Mouse (Mus musculus) CH12.LX (cell line): ENCODE data around the gene Psma6. TPM values are rescaled to one million over a fixed set of nuclear protein-coding genes. Genes with fewer than 3 reads are reported as not detected.

Experiments
- DNase-seq: peaks from one replicate; pipeline ENCODE4 v3.0.0-alpha.2; 2013; ENCODE audit errors: extremely low read depth
- H3K27ac ChIP-seq: 2 replicates; pipeline ENCODE4 v1.5.1; 2012; ENCODE audit warnings: low read depth, mild to moderate bottlenecking, control low read depth, moderate library complexity; ENCODE audit not compliant: insufficient read depth
- H3K27me3 ChIP-seq: replicated peaks from 2 replicates; pipeline ENCODE3; 2012; ENCODE audit warnings: inconsistent platforms
- H3K36me3 ChIP-seq, 2 experiments: replicated peaks in 1 of 2; 2 replicates each; pipeline versions ENCODE3 to v1.6.1; 2012; ENCODE audit warnings: inconsistent platforms in 1 of 2, low read length in 1 of 2, mild to moderate bottlenecking in 1 of 2, mixed read lengths in 1 of 2, moderate library complexity in 1 of 2; ENCODE audit not compliant: control insufficient read depth in 1 of 2, insufficient read depth in 1 of 2
- H3K4me1 ChIP-seq, 2 experiments: 2 replicates each; pipeline ENCODE4 v1.6.1; 2012; ENCODE audit warnings: inconsistent platforms in 1 of 2, moderate library complexity in 1 of 2; ENCODE audit not compliant: insufficient read depth in 2 of 2, control insufficient read depth in 1 of 2
- H3K4me2 ChIP-seq: 2 replicates; pipeline ENCODE4 v1.6.1; 2012; ENCODE audit warnings: low read depth, mild to moderate bottlenecking, control low read depth; ENCODE audit not compliant: poor library complexity, insufficient read depth, severe bottlenecking
- H3K4me3 ChIP-seq, 3 experiments: fragments of 150-350 bp in 1 of 3; sonication (generic) in 1 of 3; replicated peaks in 1 of 3; 2 replicates each; pipeline versions ENCODE3 to v1.5.1; 2011 to 2012; ENCODE audit warnings: low read depth in 2 of 3, low read length in 2 of 3, mild to moderate bottlenecking in 2 of 3, moderate library complexity in 2 of 3, control low read depth in 1 of 3, improper control_type of control experiment in 1 of 3, inconsistent platforms in 1 of 3, mixed read lengths in 1 of 3; ENCODE audit not compliant: poor library complexity in 1 of 3
- H3K79me2 ChIP-seq: replicated peaks from 2 replicates; pipeline ENCODE4 v1.6.1; 2012; ENCODE audit warnings: mild to moderate bottlenecking, moderate library complexity; ENCODE audit not compliant: control insufficient read depth, poor library complexity, insufficient read depth, severe bottlenecking; ENCODE audit errors: extremely low read depth
- H3K9ac ChIP-seq: 2 replicates; pipeline ENCODE4 v1.6.1; 2012; ENCODE audit warnings: low read depth, mild to moderate bottlenecking, control low read depth, moderate library complexity; ENCODE audit not compliant: insufficient read depth
- H3K9me3 ChIP-seq: replicated peaks from 2 replicates; pipeline ENCODE3; 2012; ENCODE audit warnings: low read length, inconsistent platforms, mixed read lengths
- BHLHE40 ChIP-seq: IDR thresholded peaks from 2 replicates; pipeline ENCODE4 v1.6.1; 2011; ENCODE audit warnings: mild to moderate bottlenecking, low read depth, low read length, improper control_type of control experiment
- CHD1 ChIP-seq: IDR thresholded peaks from 2 replicates; pipeline ENCODE4 v1.6.1; 2012; ENCODE audit warnings: low read depth, low read length, improper control_type of control experiment, inconsistent platforms
- CHD2 ChIP-seq: IDR thresholded peaks from 2 replicates; pipeline ENCODE4 v1.6.1; 2011; ENCODE audit warnings: low read length, improper control_type of control experiment
- E2F4 ChIP-seq: IDR thresholded peaks from 2 replicates; pipeline ENCODE4 v1.6.1; 2011; ENCODE audit warnings: low read depth, low read length, improper control_type of control experiment; ENCODE audit not compliant: insufficient replicate concordance
- ETS1 ChIP-seq: conservative IDR thresholded peaks from 2 replicates; pipeline ENCODE4 v1.6.1; 2012; ENCODE audit warnings: low read depth, mild to moderate bottlenecking, inconsistent platforms, low read length, improper control_type of control experiment, moderate library complexity
- GABPA ChIP-seq: IDR thresholded peaks from 2 replicates; pipeline ENCODE4 v1.6.1; 2012; ENCODE audit warnings: low read depth, low read length, improper control_type of control experiment, inconsistent platforms; ENCODE audit not compliant: insufficient replicate concordance
- HCFC1 ChIP-seq: IDR thresholded peaks from 2 replicates; pipeline ENCODE4 v1.6.1; 2012; ENCODE audit warnings: low read depth, mild to moderate bottlenecking, inconsistent platforms, low read length, improper control_type of control experiment
- IRF4 ChIP-seq: IDR thresholded peaks from 2 replicates; pipeline ENCODE4 v1.6.1; 2014; ENCODE audit warnings: low read depth, mild to moderate bottlenecking, inconsistent platforms, low read length, improper control_type of control experiment
- JUN ChIP-seq: IDR thresholded peaks from 2 replicates; pipeline ENCODE4 v1.6.1; 2011; ENCODE audit warnings: low read depth, mild to moderate bottlenecking, low read length, improper control_type of control experiment, moderate library complexity; ENCODE audit not compliant: insufficient read depth
- KAT2A ChIP-seq: IDR thresholded peaks from 2 replicates; pipeline ENCODE4 v1.6.1; 2012; ENCODE audit warnings: low read length, improper control_type of control experiment, inconsistent platforms; ENCODE audit not compliant: insufficient replicate concordance
- MAX ChIP-seq: IDR thresholded peaks from 2 replicates; pipeline ENCODE4 v1.6.1; 2011; ENCODE audit warnings: low read length, improper control_type of control experiment
- MEF2A ChIP-seq: IDR thresholded peaks from 2 replicates; pipeline ENCODE4 v1.6.1; 2014; ENCODE audit warnings: low read depth, mild to moderate bottlenecking, inconsistent platforms, low read length, improper control_type of control experiment, borderline replicate concordance
- MXI1 ChIP-seq: IDR thresholded peaks from 2 replicates; pipeline ENCODE4 v1.6.1; 2011; ENCODE audit warnings: mild to moderate bottlenecking, low read depth, low read length, improper control_type of control experiment
- MYC ChIP-seq: IDR thresholded peaks from 2 replicates; pipeline ENCODE4 v1.6.1; 2011; ENCODE audit warnings: low read depth, mild to moderate bottlenecking, improper control_type of control experiment, low read length
- NELFE ChIP-seq: IDR thresholded peaks from 2 replicates; pipeline ENCODE4 v1.6.1; 2011; ENCODE audit warnings: low read depth, low read length, improper control_type of control experiment
- NRF1 ChIP-seq: IDR thresholded peaks from 2 replicates; pipeline ENCODE4 v1.6.1; 2014; ENCODE audit warnings: low read depth, mild to moderate bottlenecking, inconsistent platforms, low read length, improper control_type of control experiment, moderate library complexity
- PAX5 ChIP-seq: IDR thresholded peaks from 2 replicates; pipeline ENCODE4 v1.6.1; 2012; ENCODE audit warnings: low read length, inconsistent platforms, mixed read lengths
- POLR2A ChIP-seq: IDR thresholded peaks from 2 replicates; pipeline ENCODE4 v1.6.1; 2011; ENCODE audit warnings: low read depth, mild to moderate bottlenecking, improper control_type of control experiment, low read length
- SIN3A ChIP-seq: IDR thresholded peaks from 2 replicates; pipeline ENCODE4 v1.6.1; 2012; ENCODE audit warnings: low read length, improper control_type of control experiment, inconsistent platforms
- SMC3 ChIP-seq: IDR thresholded peaks from 2 replicates; pipeline ENCODE4 v1.6.1; 2011; ENCODE audit warnings: low read depth, low read length, improper control_type of control experiment
- TBP ChIP-seq: conservative IDR thresholded peaks from 2 replicates; pipeline ENCODE4 v1.6.1; 2011; ENCODE audit warnings: low read depth, low read length, improper control_type of control experiment
- TCF12 ChIP-seq: IDR thresholded peaks from 2 replicates; pipeline ENCODE4 v1.6.1; 2014; ENCODE audit warnings: low read depth, mild to moderate bottlenecking, inconsistent platforms, low read length, improper control_type of control experiment
- USF1 ChIP-seq: IDR thresholded peaks from 2 replicates; pipeline ENCODE4 v1.6.1; 2014; ENCODE audit warnings: low read depth, mild to moderate bottlenecking, inconsistent platforms, low read length, improper control_type of control experiment
- USF2 ChIP-seq: conservative IDR thresholded peaks from 2 replicates; pipeline ENCODE4 v1.6.1; 2011; ENCODE audit warnings: low read depth, low read length, improper control_type of control experiment
- ZKSCAN1 ChIP-seq: IDR thresholded peaks from 2 replicates; pipeline ENCODE4 v1.6.1; 2012; ENCODE audit warnings: low read depth, inconsistent platforms, low read length, improper control_type of control experiment, borderline replicate concordance
- ZMIZ1 ChIP-seq: IDR thresholded peaks from 2 replicates; pipeline ENCODE4 v1.6.1; 2012; ENCODE audit warnings: low read depth, mild to moderate bottlenecking, inconsistent platforms, low read length, improper control_type of control experiment
- ZNF384 ChIP-seq: IDR thresholded peaks from 2 replicates; pipeline ENCODE4 v1.6.1; 2012; ENCODE audit warnings: low read depth, low read length, improper control_type of control experiment, inconsistent platforms
- dilution Hi-C: fragments of 300-500 bp; cut with MboI; formaldehyde crosslinking; loops from 2 replicates; pipeline ENCODE4 v1.14.3; 2020; ENCODE audit warnings: low sequenced_read_pairs; ENCODE audit not compliant: extremely low pct_unique_long_range_greater_than_20kb, extremely low pct_ligation_motif_present
- in situ Hi-C: fragments of 300-500 bp; cut with MboI; formaldehyde crosslinking; loops from 3 replicates; pipeline ENCODE4 v1.14.3; 2019; ENCODE audit warnings: low sequenced_read_pairs, low pct_ligation_motif_present, low pct_unique_long_range_greater_than_20kb, mixed read lengths
- polyA plus RNA-seq: library from polyadenylated mRNA; unstranded; fragments of >175 nt; gene quantifications from 2 replicates; pipeline ENCODE4 v1.2.1, GENCODE M21; 2012; ENCODE audit warnings: low read depth; ENCODE audit not compliant: insufficient read length
- total RNA-seq, 2 experiments: library from RNA; depleted of rRNA; stranded (reverse); fragments of 300-350 nt in 1 of 2; fragments of >200 nt in 1 of 2; gene quantifications; 2 replicates each; pipeline ENCODE4 v1.2.3; 2012 to 2014

Gene Psma6
- total and polyA plus RNA-seq, 3 experiments: 271 to 585 (median 307) TPM

- Histone ChIP-seq H3K9ac (peak overlapping the region; percentile 94), H3K4me1 (peaks cover 57 to 97% of the 10 kb centered on the region in 2 experiments)
- in situ Hi-C loops: loop anchor here (5.0 kb wide), 1 partner anchor 50 kb away; the partner anchor contains the start of gene Nfkbia
- TF ChIP-seq MYC (0 out of 2 replicates have a peak, but pooled peaks have one; percentile 29), TBP (peak; percentile 94), CHD1 (no peak), BHLHE40 (peak; percentile 31; the same call in 1 of the 2 replicates), JUN (peak; percentile 11; the same call in 1 of the 2 replicates), IRF4 (0 out of 2 replicates have a peak, but pooled peaks have one; percentile 27), MEF2A (0 out of 2 replicates have a peak, but pooled peaks have one; percentile 16), POLR2A (peak; percentile 43), SMC3 (no peak), TCF12 (peak; percentile 63), ZMIZ1 (peak; percentile 41; the same call in 1 of the 2 replicates), HCFC1 (0 out of 2 replicates have a peak, but pooled peaks have one; percentile 39), SIN3A (no peak), E2F4 (no peak)
- TF ChIP-seq, all 38 proteins: peak for 10
- H3K4me3 ChIP-seq: peak overlapping the region in 2 of 3 experiments; percentile 2 to 21
- H3K27ac ChIP-seq: peak overlapping the region; percentile 98
- no peaks in the 10 kb centered on the region for H3K9me3 ChIP-seq
- no peak for DNase-seq
- H3K79me2 ChIP-seq: no peaks in the 10 kb centered on the region
- dilution Hi-C loops: no loop called here
- H3K4me2 ChIP-seq: peak overlapping the region; percentile 85
- no peaks in the 10 kb centered on the region for H3K27me3 ChIP-seq
- H3K36me3 ChIP-seq: no peaks in the 10 kb centered on the region
Observed at GRCm38 (mm10) chr12:55442245-55442644, 58.2 kb downstream of the Psma6 start.

- dilution Hi-C loops: no loop called here
- Histone ChIP-seq H3K4me2 (peak overlapping the region; percentile 85), H3K9me3 (no peaks in the 10 kb centered on the region), H3K4me3 (peak overlapping the region; percentile 2 to 21 (median 20)), H3K79me2 (no peaks in the 10 kb centered on the region; the same call in 1 of the 2 replicates), H3K27ac (peak overlapping the region; percentile 98), H3K9ac (peak overlapping the region; percentile 94), H3K27me3 (no peaks in the 10 kb centered on the region), H3K36me3 (no peaks in the 10 kb centered on the region), H3K4me1 (peaks cover 50 to 97% of the 10 kb centered on the region in 2 experiments)
- in situ Hi-C loops: loop anchor here (5.0 kb wide), 1 partner anchor 49 kb away; the partner anchor contains the start of gene Nfkbia
- peak; percentile 73 for DNase-seq
- no peak for TF ChIP-seq JUN
- TF ChIP-seq SMC3: peak; percentile 31; the same call in 1 of the 2 replicates
- peak; percentile 66 for TF ChIP-seq ETS1
- peak; percentile 56; the same call in 1 of the 2 replicates for TF ChIP-seq MYC
- TF ChIP-seq NRF1: no peak
- peak; percentile 76 for TF ChIP-seq MAX
- TF ChIP-seq SIN3A: peak; percentile 78; the same call in 1 of the 2 replicates
- TF ChIP-seq ZKSCAN1: no peak
- peak; percentile 71 for TF ChIP-seq ZMIZ1
- peak; percentile 68 for TF ChIP-seq MXI1
- no peak for TF ChIP-seq GABPA
- TF ChIP-seq KAT2A: no peak
- peak; percentile 90 for TF ChIP-seq CHD1
- TF ChIP-seq ZNF384: no peak
- peak; percentile 64 for TF ChIP-seq NELFE
- TF ChIP-seq PAX5: no peak
- peak; percentile 71 for TF ChIP-seq BHLHE40
- no peak for TF ChIP-seq USF1
- TF ChIP-seq USF2: no peak
- TF ChIP-seq HCFC1: no peak
- no peak; the same call in 1 of the 2 replicates for TF ChIP-seq TBP
- TF ChIP-seq CHD2: no peak
- TF ChIP-seq E2F4: no peak
Observed at GRCm38 (mm10) chr12:55442861-55443850, 59.1 kb downstream of the Psma6 start.
